Mouse (Mus musculus) cortical plate, adult 2 months (tissue): ENCODE measurements around the gene Ldlrad3.

Experiments
- CTCF ChIP-seq: fragments of 200-500 bp; IDR thresholded peaks from 2 replicates; pipeline ENCODE4 v1.5.1; 2011; ENCODE audit warnings: mild to moderate bottlenecking, control low read depth, low read length; ENCODE audit not compliant: insufficient read depth; ENCODE audit errors: extremely low read depth
- POLR2A ChIP-seq: fragments of 200-500 bp; IDR thresholded peaks from 2 replicates; pipeline ENCODE4 v1.6.1; 2011; ENCODE audit warnings: mild to moderate bottlenecking, low read length, control low read depth; ENCODE audit not compliant: insufficient read depth; ENCODE audit errors: extremely low read depth

DNA sequence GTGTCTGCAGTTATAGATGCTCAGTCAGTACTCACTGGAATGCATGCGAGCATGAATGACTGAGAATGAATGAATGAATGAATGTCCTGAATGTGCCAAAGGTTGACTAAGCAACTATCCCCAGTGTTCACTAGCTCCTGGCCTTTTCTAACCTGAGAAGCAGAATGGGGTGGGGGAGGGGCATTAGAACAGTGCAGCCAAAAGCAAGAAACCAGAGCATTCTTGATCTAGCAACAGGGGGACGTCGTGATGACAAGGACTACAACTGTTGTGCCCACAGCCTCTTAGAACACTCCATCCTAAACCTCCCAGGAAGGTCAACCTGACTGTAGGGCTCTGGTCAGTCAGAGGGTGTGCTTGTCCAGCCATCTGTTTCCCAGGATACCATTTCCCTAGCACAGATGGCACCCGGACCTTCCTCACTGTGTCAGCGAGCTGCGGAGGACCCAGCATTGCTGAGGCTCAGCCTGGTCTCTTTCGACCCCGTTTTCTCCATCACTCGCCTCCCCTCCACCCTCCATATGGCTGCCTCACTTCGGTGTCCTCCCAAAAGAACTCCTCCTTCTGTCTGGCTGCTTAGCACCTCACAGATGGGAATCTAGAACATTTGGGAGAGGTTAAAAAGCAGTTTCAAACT is 278.7 kb downstream of the Ldlrad3 start:
- TF ChIP-seq POLR2A, result no peak
- TF ChIP-seq CTCF, result no peak
